Mouse (Mus musculus): Measurements from ENCODE around the gene Trim29. TPM values are rescaled to one million over a fixed set of nuclear protein-coding genes. Genes with fewer than 3 reads are reported as not detected.
A peak's percentile ranks its signal among the peaks of the same experiment; 100 is the strongest.

The Trim29 gene
- 59.6 and 62.9 TPM in 2 replicates for polyA plus RNA-seq (2012; rRNA removed)

DNA sequence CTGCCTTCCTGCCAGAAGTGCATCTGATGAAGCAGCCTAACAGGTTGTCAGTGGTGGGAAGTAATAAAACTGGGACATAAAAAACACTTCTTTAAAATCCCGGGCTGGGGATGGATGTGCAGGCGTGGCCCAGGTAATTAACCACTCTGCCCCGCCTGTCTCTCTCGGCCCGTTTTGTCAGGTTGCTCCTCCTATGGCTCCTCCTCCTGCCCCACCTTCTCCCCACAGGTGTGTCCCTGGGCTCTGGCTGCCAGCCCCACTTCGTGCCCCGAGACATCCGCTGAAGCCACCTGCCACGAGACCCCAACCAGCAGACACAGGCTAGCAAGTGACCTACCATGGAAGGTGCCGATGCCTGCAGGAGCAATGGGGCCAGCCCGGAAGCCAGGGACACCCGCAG lies at the start of gene Trim29:
Gene Trim29, plus strand, starts transcription at position 311 of the 400 bp plus-strand sequence.
- no peak for DNase-seq (ENCODE audit: low spot score)

DNA sequence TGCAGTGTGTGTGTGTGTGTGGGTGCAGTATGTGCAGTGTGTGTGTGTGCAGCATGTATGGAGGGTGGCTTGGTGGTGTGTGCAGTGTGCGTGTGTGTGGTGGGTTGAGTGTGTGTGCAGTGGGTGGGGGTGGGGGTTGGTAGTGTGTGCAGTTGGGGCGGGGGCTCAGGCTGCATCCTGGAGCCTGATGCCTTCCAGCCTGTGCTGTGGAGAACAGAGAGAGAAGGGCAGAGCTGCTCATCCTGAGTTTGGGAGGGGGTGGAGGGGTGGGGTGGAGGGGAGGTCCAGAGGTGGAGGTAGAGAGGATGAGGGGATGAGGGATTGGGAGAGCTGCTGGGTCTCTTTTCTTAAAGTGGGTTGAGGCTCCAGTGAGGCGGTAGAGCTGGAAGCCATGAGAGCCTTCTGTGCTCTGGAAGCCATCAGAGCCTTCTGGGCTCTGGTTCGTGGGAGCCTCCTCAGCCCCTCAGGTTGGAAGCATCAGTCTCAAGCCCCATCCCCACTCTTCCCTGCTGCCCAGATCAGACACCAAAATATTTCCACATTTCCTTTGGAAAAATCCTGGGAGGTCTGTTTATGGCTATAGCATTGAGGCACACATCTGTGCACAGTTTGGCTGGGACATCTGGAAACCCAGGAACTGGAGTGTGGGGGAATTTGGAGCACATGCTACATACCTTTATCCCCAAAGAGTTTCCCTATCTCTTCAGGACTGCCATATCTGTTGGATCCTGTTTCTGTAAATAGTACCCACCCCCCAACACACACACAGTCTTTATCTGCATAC lies 49.3 kb upstream of the Trim29 start:
- no peak for DNase-seq (ENCODE audit: low spot score)

DNA sequence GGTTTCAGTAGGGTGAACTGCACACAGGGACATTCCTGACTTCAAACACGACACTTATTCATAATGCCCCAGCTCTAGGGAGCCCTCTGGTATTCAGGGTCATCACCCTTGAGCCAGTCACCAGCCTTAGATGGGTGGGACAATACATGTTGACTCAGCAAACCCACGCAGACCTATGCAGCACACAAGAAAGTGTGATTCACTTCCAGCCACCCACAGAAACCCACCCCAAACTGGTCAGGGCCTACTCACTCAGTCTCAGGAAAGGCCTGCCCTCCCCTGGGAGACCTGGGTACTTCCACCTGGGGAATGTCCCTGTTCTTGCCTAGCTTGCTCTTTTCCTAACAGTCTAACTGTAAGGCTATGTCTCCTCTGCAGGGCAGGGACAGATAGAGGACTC lies 48.7 kb upstream of the Trim29 start:
- DNase-seq (ENCODE audit: low spot score): no peak

DNA sequence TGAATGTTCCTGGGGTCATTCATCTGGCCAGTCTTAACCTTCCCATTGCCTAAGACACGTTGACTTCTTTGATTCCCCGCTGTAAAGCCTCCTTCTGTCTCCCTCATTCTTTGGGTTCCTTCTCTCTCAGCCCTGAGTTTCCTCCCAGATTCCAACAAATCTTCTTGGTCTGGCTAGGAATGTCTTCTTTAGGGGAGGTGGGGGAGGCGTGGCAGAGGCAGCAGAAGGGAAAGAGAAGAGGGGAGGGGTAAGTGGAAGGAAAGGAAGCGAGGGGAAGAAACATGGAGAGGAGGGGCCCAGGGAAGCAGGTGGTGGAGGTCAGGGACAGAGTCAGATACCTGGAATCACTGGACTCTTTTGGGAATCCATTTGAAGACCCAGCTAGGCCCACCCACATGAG lies 48.3 kb upstream of the Trim29 start:
- DNase-seq (ENCODE audit: low spot score): no peak

DNA sequence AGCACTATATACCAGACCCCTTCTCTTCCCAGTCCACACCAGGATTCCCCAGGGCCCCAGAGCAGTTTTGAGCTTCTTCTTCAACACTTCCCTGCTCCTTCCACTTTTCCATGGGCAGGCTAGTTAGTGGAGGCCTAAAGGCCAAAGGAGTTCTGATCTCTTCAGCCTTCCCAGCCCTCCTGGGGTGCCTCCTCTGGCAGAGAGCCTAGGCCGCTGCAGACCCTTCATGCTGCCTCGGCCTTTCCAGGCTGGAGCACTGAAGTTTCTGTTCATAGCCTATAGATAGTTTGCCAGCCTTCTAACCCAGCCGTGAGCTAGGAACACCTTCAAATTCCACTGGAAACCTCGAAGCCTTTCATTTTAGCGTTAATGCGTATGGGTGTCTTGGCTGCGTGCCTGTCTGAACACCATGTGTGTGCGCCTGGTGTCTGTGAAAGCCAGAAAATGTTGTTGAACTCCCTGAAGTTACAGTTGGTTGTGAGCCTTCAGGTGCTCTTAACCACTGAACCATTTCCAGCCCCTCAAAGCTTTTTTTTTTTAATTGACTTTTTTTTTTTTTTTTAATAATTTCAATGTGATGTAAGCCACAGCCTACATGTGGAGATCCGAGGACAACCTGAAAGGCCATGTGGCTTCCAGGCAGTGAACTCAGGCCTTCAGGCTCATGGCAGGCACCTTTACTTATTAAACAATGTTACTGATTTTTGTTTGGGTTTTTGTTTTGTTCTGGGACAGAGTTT lies 47.7 kb upstream of the Trim29 start:
- DNase-seq (ENCODE audit: low spot score): no peak

DNA sequence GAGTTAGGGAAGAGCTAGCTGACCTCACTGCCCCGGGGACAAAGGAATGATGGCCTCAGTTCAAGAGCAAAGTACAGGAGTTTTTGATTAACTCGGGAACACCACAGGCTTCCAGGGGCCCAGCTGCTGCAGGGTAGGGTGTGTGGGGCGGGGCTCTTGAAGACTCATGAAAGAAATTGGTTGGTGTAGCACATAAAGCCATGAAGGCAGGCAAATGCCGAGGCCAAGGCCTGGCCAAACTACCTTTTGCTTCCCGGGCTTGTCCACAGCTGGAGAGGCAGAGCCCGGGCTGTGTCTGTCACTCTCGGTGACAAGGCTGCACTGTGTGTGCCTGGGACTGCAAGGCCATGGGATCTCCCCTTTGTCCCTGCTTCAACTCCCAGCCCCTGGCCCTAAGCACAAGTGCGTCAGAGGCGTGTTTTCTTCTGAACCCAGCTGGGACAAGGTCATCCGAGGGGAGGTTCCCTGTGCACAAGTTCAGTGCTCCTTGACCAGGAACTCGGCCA lies 46.6 kb upstream of the Trim29 start:
- DNase-seq (ENCODE audit: low spot score): no peak

DNA sequence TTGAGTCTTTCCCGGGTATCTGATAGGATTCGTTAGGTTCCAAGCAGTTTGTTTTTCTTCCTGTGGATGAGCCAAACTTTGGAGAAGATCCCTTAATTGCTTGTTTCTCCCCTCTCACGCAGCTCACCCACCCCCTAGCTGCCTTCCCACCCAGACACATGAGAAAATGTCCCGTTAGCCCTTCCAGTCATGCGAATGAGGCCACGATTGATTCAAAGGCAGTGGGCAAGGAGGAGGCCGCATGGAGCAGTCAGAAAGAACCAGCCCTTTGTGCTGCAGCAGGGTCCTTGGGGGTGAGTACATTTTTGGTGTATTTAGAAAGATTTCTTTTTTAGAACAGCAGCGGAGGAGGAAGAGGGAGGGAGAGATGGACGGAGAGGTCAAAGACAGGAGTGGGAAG lies 45.5 kb upstream of the Trim29 start:
- no peak for DNase-seq (ENCODE audit: low spot score)

DNA sequence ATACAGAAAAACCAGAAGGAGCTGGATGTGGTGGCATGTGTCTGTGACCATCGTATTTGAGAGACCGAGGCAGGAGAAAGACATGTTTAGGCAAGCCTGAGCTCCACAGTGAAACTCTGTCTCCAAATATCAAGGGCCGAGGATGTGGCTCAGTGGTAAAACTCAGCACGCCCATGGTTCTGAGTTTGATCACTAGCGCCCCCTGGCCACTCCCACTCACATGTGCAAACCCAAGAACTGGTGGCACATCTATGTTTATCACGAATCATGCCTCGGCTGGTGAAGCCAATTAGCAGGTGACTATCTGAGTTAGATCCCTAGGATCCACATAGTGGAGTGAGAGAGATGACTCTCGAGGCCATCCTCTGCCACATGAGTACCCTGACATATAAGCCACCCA lies 43.3 kb upstream of the Trim29 start:
- no peak for DNase-seq (ENCODE audit: low spot score)

DNA sequence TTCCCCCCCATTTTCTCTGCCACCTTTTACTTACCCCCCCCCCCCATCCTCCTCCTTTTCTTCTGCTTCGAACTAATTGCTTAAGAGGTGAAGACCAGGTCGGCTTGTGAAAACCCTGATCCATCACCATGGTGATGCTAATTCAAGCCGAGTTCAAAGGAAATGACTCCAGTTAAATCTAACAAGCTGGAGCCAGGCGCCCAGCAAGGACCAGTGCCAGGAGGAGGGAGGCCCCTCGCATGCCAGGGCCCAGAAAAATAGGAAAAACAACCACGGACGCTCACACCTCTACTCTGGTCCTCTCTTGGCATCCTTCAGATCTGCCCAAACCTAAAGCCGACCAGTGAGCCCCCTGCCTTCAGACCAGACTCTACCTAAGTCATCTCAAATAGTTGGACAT lies 41.5 kb upstream of the Trim29 start:
- no peak for DNase-seq (ENCODE audit: low spot score)

DNA sequence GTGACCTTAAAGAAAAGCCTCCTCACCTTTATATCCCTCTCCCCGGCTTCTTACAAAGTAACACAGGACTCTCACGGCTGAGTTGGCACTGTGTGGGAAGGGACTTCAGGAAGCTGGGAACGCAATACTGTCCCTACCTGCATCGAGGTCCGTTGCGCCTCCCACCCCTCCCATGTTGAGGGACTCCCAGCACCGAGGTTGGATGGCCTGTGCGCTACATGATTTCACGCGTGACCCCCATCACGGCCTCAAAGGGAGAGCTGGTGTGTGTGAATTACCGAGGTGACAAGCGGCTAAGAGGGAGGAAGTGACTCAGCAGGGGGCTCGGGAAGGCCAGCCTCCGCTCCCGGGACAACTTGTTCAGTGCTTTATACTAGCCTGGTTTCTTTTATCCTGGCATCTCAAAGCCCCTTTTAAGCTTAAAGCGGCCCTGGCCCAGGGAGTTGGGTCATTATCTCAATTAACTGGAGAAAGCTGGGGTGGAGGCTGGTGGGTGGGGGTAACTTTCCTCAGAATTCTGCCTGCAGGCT lies 39.9 kb upstream of the Trim29 start:
- DNase-seq (ENCODE audit: low spot score): no peak

DNA sequence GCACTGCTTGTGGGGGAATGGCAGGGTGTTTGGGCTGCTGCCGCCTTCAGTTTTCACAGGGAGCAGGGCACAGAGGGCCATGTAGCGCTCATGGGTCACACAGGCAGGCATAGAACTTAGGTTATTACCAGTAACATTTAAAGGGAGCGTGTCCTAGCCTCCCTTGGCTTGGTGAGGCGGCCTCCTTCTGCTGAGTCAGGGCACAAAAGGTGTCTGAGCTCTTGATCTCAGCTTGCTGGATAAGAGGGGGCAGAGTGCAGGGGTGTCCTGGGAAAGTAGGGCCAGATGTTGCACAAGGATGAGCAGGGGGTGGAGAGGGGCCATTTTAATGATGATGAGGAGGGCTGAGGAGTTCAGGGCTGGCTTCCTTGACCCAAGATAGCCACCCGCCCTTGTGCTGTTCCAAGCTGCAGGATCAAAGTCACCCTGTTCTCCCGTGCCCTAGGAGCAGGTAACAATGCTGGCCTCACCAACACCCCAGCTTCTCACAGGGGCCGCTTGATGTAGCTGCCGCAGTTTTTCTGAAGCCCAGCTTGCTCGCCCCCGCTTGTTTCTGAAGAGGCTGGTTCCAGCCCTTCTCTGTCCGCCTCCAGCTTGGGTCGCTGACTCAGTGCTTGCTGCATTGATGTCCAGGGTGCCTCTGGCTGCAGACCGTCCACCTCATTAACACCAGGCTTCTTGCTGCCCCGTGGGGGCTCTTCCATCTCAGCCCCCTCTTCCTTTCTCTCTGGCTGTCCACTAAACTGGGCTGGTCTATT lies 38.7 kb upstream of the Trim29 start:
- no peak for DNase-seq (ENCODE audit: low spot score)

DNA sequence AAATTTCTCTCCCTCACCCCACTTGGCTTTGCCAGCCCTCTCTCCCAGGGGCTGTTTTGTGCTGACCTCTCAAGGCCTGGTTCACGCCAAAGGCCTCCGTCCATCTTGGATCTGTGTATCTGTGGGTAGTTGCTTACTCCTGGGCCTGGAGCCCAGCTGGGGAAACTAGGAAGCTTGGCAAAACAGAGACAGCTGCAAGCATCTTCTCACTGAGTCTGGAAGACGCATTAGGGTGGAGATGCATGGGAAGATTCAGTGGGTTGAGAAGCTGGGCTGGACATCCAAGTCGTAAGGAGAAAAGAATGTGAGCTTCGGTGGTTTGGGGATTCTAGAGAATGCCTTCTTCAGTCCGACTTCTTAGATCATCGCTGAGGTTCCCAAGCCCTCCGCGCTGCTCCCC lies 36.9 kb upstream of the Trim29 start:
- DNase-seq (ENCODE audit: low spot score): no peak

DNA sequence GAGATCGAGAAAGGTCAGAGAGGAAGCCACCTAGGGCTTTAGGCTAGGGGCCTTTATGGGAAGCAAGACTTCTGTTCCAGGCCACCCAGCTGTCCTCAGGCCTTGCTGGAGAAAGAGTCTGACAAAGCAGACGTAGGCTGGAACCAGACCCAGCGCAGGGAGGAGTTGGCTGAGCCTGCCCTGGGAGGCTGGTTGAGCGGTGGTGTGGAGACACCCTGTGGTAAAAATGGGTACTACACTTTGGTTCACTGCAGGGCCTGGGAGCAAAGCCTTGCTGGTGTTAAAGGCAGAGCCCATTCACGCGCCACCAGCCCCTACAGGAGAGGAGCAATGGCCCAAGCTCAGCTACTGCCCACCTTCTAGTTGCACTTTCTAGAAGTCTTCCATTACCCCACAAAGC lies 26.4 kb upstream of the Trim29 start:
- DNase-seq (ENCODE audit: low spot score): peak; percentile 47

DNA sequence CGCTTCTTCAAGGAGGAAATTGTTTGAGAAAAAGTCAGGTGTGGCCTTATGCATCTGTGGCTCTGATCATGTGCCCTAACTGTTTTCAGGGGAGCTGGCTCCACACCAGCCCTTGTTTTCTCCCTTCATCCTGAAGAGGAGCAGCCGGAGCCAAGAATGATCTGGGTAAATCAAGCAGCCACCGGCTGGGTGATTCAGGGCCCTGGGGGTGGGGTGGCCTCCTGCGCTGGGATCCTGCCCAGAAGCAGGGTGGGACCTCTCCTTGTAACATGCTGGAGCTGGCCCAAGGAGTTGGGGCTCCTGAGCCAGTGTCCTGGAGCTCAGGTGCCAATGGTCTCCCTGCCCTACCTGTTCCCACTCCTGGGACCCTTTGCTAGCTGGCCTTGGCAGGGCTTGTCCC lies 25.4 kb upstream of the Trim29 start:
- no peak for DNase-seq (ENCODE audit: low spot score)

DNA sequence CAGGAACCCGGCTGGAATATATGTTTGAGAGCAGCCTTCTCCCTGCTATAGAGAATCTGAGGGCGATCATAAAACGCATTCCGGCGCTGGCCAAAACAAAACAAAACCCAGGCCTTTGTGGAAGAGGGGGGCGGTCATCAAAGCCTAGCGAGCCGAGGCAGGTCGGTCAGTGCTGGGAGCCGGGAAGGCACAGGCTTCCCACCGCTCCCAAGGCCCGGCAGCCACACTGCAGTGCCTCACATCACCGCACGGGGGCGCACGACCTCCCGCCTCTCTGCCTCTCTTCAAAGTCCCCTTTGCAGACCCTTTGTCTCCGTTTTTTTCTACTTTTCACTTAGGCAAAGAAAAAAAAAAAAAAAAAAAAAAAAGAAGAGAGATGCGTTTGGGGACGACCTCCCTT lies 23.8 kb upstream of the Trim29 start:
- peak; percentile 57 for DNase-seq (ENCODE audit: low spot score)

DNA sequence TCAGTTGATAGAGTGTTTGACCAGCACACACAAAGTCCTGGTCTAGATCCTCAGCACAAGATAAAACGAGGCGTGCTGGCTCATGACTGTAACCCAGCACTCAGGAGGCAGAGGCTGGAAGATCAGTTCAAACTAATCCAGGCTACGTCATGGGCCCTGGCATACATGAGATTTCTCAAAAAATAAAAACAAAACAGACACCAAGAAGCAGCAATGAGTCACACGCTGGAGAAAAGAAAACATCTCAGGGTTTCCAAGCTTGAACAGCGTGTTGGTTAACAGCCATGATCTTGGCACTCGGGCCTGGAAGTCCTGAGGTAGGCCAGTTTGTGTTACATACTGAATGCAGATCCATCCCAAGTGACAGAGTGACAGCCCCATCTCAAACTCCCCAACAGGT lies 17.6 kb upstream of the Trim29 start:
- no peak for DNase-seq (ENCODE audit: low spot score)

DNA sequence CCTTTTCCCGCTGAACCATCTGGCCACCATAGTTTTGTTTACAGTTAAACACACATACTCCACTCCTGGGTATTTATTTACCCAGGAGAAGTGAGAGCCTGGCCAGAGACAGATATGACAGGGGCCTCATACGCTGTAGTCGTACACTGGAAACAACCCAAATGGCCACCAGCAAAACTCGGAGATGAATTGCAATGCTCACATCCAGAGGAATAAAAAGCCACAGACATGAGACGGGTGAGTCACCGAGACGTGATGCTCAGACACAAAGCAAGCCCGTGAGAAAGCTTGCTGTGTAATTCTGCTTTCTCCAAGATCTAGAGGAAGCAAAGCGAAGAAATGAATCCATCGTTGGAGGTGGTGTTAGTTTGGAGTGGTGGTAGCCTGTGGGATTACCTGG lies 10.3 kb upstream of the Trim29 start:
- no peak for DNase-seq (ENCODE audit: low spot score)

DNA sequence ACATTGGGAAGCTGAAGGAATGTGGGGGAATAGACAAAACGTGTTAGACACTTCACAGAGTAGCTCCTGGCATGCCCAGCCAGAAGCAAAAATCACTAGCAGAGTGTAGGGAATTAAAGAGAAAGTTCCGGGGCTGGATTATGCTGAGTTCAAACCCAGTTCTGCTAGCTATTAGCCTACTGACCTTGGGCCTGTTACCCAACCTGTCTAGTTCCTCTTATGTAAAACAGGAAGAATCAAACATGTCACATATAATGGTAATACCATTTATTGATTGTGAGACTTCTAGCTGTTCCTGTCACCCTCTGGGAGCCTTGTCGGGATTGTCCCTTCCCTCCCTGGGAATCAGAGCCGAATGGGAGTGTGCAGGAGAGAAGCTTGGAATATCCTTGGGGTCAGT lies 7.7 kb upstream of the Trim29 start:
- DNase-seq (ENCODE audit: low spot score): no peak

DNA sequence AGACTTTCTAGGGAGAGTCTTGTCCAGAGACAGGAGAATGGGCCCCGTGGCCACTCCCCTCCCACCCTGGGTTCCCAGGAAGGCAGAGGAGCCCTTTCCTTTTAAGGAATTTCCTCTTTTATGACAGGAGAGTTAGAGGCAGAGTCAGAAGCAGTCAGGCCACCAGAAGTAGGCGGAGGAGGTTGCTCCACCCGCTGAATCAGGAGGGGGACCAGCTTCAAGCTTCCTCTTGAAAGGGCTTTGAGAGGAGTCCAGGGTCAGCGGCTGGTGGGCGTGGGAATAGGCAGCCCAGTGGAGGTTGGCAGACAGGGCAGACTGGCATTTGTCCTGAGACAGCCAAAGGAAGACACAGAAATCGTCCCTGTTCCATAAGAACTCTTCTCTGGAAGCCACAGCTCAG lies 4.8 kb upstream of the Trim29 start:
- DNase-seq (ENCODE audit: low spot score): no peak

DNA sequence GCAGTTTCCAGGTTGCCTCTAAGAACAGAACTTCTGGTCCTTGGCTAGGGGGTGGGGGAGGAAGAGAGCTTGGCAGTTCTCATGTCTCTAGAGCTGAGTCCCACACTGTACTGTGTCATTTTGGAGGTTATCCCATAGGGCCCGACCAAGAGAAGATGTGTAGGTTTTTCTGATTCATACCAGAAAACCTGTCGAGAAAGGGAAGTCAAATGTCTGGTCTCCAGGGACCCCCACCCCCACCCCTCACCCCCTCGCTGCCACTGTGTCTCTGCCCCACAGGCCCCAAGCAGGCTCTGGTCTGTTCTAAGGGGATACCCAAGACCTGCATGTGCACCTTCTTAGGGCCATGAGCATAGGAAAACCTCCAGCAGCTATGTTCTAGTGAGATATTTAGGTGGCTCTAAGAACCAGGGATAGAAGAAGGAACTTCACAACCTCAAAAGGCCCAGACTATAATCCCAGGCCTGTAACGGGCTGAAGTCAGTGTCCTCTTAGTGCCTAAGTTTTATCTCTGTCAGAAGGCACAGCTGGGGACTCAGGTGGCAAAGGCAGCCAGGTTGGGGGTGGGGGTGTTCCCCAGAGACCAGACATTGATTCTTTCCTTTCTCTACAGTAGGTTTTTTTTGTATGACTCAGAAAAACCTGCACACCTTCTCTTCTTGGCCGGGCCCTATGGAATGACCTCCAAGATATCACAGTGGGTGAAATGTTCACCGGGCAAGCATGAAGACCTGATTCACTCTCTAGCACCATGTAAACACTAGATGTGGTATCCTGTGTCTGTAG lies 1.4 kb upstream of the Trim29 start:
- no peak for DNase-seq (ENCODE audit: low spot score)

DNA sequence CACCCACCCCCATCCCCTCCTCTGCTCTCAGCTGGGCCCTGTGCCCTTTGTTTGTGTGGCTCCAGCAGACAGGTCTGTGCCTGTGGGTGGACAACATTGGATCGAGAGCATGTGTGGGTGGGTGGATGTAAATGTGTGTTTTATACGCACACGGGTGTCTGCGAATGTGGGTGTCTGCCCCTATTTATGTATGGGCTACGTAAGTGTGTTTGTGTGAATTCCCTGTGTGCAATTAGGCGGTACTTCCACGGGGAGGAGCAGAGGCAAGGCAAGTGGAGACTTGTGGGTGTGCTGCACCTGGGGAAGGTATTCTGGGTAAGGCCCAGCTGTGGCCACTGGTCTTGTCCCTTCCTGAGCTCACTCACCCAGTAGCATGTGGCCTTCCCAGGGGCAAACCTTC lies 1.5 kb downstream of the Trim29 start:
- DNase-seq (ENCODE audit: low spot score): no peak
